Mouse (Mus musculus) neural tube, embryonic 14.5 days (tissue): Measurements from ENCODE around the gene Tnfaip2. TPM values are rescaled to one million over a fixed set of nuclear protein-coding genes. Genes with fewer than 3 reads are reported as not detected.
A peak's percentile ranks its signal among the peaks of the same experiment; 100 is the strongest.

Source experiments
- ATAC-seq: fragments of 200-750 bp; cut with Nextera tagmentation; 2 replicates; pipeline ENCODE4 v1.8.0; 2017; ENCODE audit warnings: low read depth, mild to moderate bottlenecking, moderate TSS enrichment, moderate library complexity
- H3K27ac ChIP-seq: fragments of 300-500 bp; sonication (generic); 2 replicates; pipeline ENCODE4 v1.5.1; 2014; ENCODE audit warnings: low read depth, mild to moderate bottlenecking, control low read depth, low read length, moderate library complexity, mixed read lengths
- H3K27me3 ChIP-seq: fragments of 300-500 bp; sonication (generic); 2 replicates; pipeline ENCODE4 v1.6.1; 2014; ENCODE audit warnings: low read length; ENCODE audit not compliant: control insufficient read depth, insufficient read depth
- H3K36me3 ChIP-seq: fragments of 300-500 bp; sonication (generic); 2 replicates; pipeline ENCODE4 v1.6.1; 2014; ENCODE audit warnings: low read length, mixed read lengths; ENCODE audit not compliant: control insufficient read depth, insufficient read depth
- H3K4me1 ChIP-seq: fragments of 300-500 bp; sonication (generic); 2 replicates; pipeline ENCODE4 v1.6.1; 2014; ENCODE audit warnings: low read length; ENCODE audit not compliant: control insufficient read depth, insufficient read depth
- H3K4me2 ChIP-seq: fragments of 300-500 bp; sonication (generic); 2 replicates; pipeline ENCODE4 v1.6.1; 2014; ENCODE audit warnings: mild to moderate bottlenecking, low read depth, low read length, control low read depth
- H3K4me3 ChIP-seq: fragments of 300-500 bp; sonication (generic); 2 replicates; pipeline ENCODE4 v1.5.1; 2014; ENCODE audit warnings: low read depth, low read length, control low read depth, mixed read lengths
- H3K9ac ChIP-seq: fragments of 300-500 bp; sonication (generic); replicated peaks from 2 replicates; pipeline ENCODE4 v1.6.1; 2014; ENCODE audit warnings: low read depth, mild to moderate bottlenecking, control low read depth, low read length, mixed read lengths
- H3K9me3 ChIP-seq: fragments of 300-500 bp; sonication (generic); 2 replicates; pipeline ENCODE4 v1.6.1; 2016; ENCODE audit warnings: low read length; ENCODE audit not compliant: control insufficient read depth
- WGBS: fragments of 180-500 bp; shearing (Covaris S2); extraction: QIAGEN DNeasy Blood & Tissue Kit; methylation state at CpG from one replicate; pipeline ENCODE4 v1.1.7; 2014; 5-methylcytosine and 5-hydroxymethylcytosine counted together
- polyA plus RNA-seq: library from polyadenylated mRNA; unstranded; fragments of >200 nt; fragmentation: Nextera tagmentation; extraction: Ambion mirVana; gene quantifications from 2 replicates; pipeline ENCODE4 v1.2.1, GENCODE M21; 2014

Tnfaip2 gene
- polyA plus RNA-seq, 1 experiment from 2014 or later, result not detected

GRCm38 (mm10) chr12:111425258-111425657 lies 17.0 kb upstream of the Tnfaip2 start:
- Histone ChIP-seq H3K9ac (no peak overlapping the region), H3K27me3 (peaks cover 66% of the 10 kb centered on the region), H3K27ac (no peak overlapping the region), H3K4me2 (no peak overlapping the region), H3K36me3 (no peaks in the 10 kb centered on the region), H3K9me3 (no peaks in the 10 kb centered on the region), H3K4me3 (no peak overlapping the region), H3K4me1 (peaks cover 7% of the 10 kb centered on the region; the same call in 1 of the 2 replicates)
- 5% methylated on average over 15 of the region's 15 CpGs for WGBS
- ATAC-seq, result no peak

GRCm38 (mm10) chr12:111425789-111426460 lies 16.3 kb upstream of the Tnfaip2 start:
- Histone ChIP-seq H3K36me3 (no peaks in the 10 kb centered on the region), H3K27ac (no peak overlapping the region), H3K4me3 (no peak overlapping the region), H3K4me1 (peaks cover 7% of the 10 kb centered on the region; the same call in 1 of the 2 replicates), H3K27me3 (peaks cover 73% of the 10 kb centered on the region), H3K4me2 (no peak overlapping the region; the same call in 1 of the 2 replicates), H3K9ac (no peak overlapping the region), H3K9me3 (no peaks in the 10 kb centered on the region)
- ATAC-seq, result peak; percentile 45; the same call in 1 of the 2 replicates
- 21% methylated on average over 29 of the region's 29 CpGs for WGBS

GRCm38 (mm10) chr12:111427438-111428113 lies 14.7 kb upstream of the Tnfaip2 start:
- H3K27me3 ChIP-seq, result peaks cover 79% of the 10 kb centered on the region
- peaks cover 7% of the 10 kb centered on the region; the same call in 1 of the 2 replicates for H3K4me1 ChIP-seq
- H3K4me3 ChIP-seq, result no peak overlapping the region
- H3K27ac ChIP-seq, result no peak overlapping the region
- ATAC-seq, result no peak
- H3K9me3 ChIP-seq, result no peaks in the 10 kb centered on the region
- no peak overlapping the region for H3K9ac ChIP-seq
- 44% methylated on average over 12 of the region's 12 CpGs for WGBS
- H3K4me2 ChIP-seq, result no peak overlapping the region
- no peaks in the 10 kb centered on the region for H3K36me3 ChIP-seq

- H3K9me3 ChIP-seq, result no peaks in the 10 kb centered on the region
- H3K9ac ChIP-seq, result no peak overlapping the region
- H3K4me3 ChIP-seq, result no peak overlapping the region
- no peak overlapping the region for H3K27ac ChIP-seq
- no peak for ATAC-seq
- no peak overlapping the region; the same call in 1 of the 2 replicates for H3K4me2 ChIP-seq
- peaks cover 7% of the 10 kb centered on the region; the same call in 1 of the 2 replicates for H3K4me1 ChIP-seq
- H3K36me3 ChIP-seq, result no peaks in the 10 kb centered on the region
- peaks cover 71% of the 10 kb centered on the region for H3K27me3 ChIP-seq
- WGBS, result 21% methylated on average over 8 of the region's 8 CpGs
Measured at GRCm38 (mm10) chr12:111428364-111428763, 13.9 kb upstream of the Tnfaip2 start.

- H3K4me3 ChIP-seq, result peak overlapping the region; percentile 36
- under 1% methylated on average over 40 of the region's 40 CpGs for WGBS
- H3K27me3 ChIP-seq, result peaks cover 63% of the 10 kb centered on the region
Measured at GRCm38 (mm10) chr12:111428961-111429911, 13.0 kb upstream of the Tnfaip2 start.

GRCm38 (mm10) chr12:111430049-111430867 lies 12.0 kb upstream of the Tnfaip2 start:
- Histone ChIP-seq H3K4me2 (peak overlapping the region; percentile 66), H3K9me3 (no peaks in the 10 kb centered on the region), H3K27ac (no peak overlapping the region), H3K36me3 (no peaks in the 10 kb centered on the region), H3K4me1 (peaks cover 7% of the 10 kb centered on the region; the same call in 1 of the 2 replicates), H3K27me3 (peaks cover 53% of the 10 kb centered on the region), H3K4me3 (peak overlapping the region; percentile 36), H3K9ac (no peak overlapping the region)
- ATAC-seq, result no peak
- 8% methylated on average over 27 of the region's 27 CpGs for WGBS

More at GRCm38 (mm10) chr12:111428961-111429911, 13.0 kb upstream of the Tnfaip2 start:
- H3K27ac ChIP-seq, result no peak overlapping the region
- H3K9me3 ChIP-seq, result no peaks in the 10 kb centered on the region
- peak overlapping the region; percentile 51 for H3K9ac ChIP-seq
- peak overlapping the region; percentile 66 for H3K4me2 ChIP-seq
- peaks cover 7% of the 10 kb centered on the region; the same call in 1 of the 2 replicates for H3K4me1 ChIP-seq
- peak; percentile 35; the same call in 1 of the 2 replicates for ATAC-seq
- no peaks in the 10 kb centered on the region for H3K36me3 ChIP-seq

GRCm38 (mm10) chr12:111430868-111431817 lies 11.1 kb upstream of the Tnfaip2 start:
- Histone ChIP-seq H3K9ac (no peak overlapping the region), H3K27me3 (peaks cover 47% of the 10 kb centered on the region), H3K4me1 (peaks cover 7% of the 10 kb centered on the region; the same call in 1 of the 2 replicates), H3K27ac (no peak overlapping the region), H3K4me3 (no peak overlapping the region), H3K4me2 (no peak overlapping the region), H3K9me3 (no peaks in the 10 kb centered on the region), H3K36me3 (no peaks in the 10 kb centered on the region)
- 26% methylated on average over 14 of the region's 14 CpGs for WGBS
- ATAC-seq, result no peak
